Mouse (Mus musculus) adrenal gland, postnatal 25 days (tissue): Measurements from ENCODE around the gene Atp1b1. TPM values are rescaled to one million over a fixed set of nuclear protein-coding genes. Genes with fewer than 3 reads are reported as not detected.

Source experiments
- DNase-seq: peaks from one replicate; pipeline ENCODE4 v3.0.0; 2021; ENCODE audit warnings: mixed read lengths
- total RNA-seq: library from RNA; stranded (reverse); gene quantifications from 2 replicates; pipeline ENCODE4 v1.2.3, GENCODE M21; 2021

Gene Atp1b1
- total RNA-seq, 1 experiment from 2014 or later, result 64.2 TPM

DNA sequence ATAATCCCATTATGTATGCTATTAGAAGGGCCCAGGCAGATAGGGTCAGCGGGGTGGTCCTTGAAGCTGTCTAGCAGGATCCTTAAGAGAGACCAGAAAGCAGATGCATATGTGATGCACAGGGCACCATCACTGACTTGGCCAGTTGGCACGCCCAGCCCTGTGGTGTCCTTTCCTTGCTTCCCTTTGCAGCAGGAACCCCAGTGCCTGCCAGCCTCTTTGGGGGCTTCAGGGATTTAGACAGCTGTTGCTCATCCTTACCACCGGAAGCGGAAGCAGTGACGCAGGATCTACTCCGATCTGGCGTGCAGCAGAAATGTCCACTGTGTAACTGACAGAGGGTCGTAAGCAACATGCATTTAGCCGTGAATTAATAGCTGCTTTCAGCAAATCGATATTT is 9.3 kb upstream of the Atp1b1 start:
- DNase-seq, result no peak

DNA sequence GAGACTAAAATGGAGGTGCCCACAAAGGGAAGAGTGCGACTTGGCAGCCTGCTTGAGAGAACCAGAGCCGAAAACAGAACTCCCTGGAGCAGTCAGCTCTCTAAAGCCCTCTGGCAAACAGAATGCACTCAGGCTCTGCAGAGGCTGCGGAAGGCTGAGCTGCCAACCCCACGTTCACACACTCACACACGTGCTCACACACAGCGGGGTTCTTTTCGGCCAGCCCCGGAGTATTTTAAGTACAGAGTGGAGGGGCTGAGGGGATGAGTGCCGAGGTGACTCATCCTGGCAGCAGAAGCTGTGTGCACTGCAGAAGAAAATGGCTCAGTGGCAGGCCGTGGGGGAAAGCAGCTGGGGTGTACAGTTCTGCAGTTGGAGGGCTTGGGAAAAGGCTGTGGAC is 3.6 kb upstream of the Atp1b1 start:
- DNase-seq, result peak; percentile 56

DNA sequence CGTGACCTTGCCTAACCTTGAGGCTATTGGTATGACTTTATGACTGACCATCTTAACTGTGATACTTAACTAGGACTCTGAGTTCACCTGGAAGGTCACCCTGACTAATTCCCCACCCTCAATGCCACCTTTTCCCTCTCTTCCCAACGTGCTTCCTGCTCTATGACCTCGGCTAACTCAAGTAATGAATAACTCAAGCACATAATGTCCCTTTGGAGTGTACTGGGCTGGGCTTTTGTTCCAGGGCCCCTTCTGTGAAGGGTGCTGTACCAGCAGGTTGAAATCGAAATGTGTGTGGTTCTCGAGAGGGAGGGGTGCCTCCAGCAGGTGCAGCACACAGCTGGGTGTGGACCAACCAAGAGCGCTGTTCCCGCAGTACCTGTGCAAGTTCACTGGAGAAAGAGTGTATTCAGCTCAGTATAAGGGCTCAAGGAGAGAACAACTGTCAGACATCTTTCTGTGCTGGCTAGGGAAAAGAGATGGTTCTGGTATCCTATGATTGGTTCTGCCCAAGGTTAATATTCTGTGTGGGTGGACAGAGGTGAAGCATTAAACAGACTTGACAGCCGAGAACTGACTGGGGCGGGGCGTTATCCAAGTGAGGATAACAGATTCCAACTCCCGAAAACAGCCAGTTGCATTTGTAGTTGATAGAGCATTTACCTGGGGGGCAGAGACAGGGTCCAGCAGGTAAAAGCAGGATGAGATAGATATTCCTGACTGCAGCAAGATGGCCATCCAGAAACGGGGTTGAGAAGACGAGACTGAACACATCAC is 3.0 kb upstream of the Atp1b1 start:
- no peak for DNase-seq

DNA sequence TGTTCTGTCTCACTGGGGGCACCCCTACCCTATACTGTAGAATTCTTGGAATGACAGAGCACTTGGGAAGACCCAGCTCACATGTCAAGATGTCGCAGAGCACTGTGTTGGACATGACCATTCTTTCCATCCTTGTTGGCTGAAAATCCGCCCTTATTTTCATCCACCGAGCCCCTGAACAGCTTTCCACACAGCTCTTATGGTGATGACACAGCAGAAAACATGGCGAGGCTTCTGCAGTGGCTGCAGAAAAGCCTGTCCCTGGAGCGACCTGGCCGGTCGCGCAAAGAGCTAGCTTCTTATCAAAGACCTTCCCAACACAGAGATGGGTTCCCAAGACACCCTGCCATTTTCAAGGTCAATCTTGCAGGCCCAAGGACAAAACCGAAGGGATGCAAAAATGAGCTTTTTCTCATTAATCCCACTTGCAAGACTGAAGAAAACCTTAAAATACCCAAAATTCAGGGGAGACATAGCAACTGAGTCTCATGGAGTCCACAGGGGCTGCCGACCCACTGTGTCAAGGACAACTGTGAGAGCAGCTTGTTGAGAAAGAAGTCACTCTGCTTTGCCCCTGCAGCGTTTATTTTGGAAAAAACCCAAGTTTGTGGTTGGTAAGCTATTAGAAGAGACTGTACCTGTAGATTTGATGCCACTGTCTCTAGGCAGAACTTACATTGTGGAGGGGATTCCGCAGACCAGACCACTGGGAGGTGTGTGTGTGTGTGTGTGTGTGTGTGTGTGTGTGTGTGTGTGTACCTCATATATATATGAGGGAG is 1.2 kb upstream of the Atp1b1 start:
- DNase-seq, result no peak

DNA sequence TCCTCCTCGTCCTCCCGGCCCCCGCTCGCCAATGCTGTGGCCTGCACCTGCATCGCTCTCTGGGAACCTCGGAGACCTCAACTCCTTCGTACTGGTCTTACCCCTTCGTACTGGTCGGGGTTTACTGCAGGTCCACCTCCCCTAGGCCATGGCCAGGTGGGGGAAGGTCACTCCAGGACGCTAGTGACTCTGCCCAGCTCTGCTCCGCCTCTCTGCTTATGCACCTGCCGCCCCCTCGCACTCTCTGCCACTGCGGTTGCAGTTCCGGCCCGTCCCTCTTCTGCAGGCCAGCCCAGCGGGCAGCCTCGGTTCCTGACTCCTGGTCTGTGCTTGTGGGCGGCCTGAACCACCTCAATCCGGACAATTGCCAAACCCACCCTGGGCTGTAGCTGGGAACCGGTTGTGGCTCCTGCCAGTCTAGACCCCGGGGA is 481 bp upstream of the Atp1b1 start:
- peak; percentile 47 for DNase-seq

DNA sequence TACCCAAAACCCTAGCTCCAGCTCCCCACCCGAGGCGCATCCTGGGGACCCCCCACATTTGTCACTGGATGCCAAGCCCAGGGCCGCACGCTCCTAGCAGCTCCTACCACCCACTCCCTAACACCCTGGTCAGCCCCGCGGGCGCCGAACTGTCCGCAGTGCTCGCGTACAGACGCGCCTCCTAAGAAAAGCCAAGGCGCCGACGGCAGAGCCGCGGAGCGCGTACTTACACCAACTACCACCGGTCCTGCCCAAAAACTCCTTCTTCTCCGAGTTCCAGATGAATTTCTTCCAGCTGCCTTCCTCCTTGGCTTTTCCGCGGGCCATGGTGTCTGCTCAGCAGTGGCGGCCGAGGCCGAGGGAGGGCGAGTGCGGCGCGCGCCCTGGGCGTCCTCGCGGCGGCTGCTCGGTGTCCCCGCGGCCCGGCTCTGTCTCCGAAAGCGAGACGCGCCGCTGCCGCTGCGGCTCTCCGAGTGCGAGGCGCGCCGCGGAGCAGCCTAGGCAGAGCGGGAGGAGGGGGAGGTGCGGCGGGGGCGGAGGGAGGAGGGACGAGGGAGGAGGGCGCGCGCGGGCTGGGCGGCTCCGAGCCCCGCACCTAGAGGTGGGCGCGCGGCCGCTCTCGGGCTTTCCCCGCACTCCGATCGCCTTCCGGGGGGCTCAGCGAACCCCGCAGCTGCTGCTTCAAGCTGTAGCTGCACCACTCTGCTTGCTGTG is 467 bp downstream of the Atp1b1 start:
- DNase-seq, result peak; percentile 78

DNA sequence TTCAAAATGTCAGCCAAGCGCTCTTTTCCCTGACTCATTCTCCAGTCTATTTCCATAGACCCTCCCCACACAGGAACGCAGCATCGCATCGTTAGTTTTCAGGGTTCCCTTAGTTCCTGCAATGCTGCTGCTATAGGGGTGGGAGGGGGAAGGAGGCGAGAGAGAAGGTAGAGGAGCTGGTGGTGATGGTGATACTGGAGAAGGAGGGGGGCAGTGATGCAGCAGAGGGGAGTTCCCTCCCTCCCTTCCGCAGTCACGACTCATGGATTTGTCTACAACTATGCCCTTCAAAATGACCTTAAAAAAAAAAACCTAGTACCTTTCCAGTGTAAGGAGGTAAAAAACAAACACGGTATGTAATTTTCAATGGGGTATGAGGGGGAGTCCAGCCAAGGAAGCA is 1.4 kb downstream of the Atp1b1 start:
- DNase-seq, result no peak

DNA sequence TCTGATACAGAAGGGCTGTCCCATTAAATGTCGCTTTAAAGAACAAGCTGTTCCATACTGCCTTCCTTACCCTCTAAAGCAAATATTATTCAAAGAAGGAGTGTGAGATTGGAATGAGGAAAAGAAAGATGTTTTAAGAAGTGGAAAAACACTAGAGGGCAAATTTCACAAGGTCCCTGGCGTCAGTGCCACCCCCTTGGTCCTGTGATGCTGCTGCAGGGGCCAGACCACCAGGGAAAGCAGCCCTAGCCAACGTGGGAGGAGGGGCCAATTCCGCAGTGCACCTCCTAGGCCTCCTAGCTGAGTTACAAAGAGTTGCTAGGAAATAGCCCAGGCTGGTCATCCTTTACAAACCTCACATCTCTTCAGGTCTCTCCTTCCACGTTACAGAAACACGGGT is 2.1 kb downstream of the Atp1b1 start:
- DNase-seq, result no peak

DNA sequence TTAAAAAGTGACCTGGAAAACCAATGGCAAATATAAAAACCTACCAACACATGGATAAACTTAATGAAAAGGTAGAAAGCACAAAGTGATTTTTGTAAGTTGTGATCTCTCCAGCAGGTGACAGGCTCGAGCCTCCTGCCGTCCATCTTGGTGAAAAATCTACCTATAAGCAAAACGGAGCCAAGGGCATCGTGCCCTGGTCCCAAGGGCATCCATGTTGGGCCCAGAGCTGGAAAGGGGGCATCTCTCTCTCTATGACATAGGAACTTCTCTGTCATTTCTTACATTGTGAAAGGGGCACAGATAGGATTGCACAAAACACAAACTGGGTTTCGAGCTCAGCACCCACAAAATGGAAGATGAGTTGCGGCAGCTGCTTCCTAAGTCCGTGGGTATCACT is 2.5 kb downstream of the Atp1b1 start:
- DNase-seq, result no peak

DNA sequence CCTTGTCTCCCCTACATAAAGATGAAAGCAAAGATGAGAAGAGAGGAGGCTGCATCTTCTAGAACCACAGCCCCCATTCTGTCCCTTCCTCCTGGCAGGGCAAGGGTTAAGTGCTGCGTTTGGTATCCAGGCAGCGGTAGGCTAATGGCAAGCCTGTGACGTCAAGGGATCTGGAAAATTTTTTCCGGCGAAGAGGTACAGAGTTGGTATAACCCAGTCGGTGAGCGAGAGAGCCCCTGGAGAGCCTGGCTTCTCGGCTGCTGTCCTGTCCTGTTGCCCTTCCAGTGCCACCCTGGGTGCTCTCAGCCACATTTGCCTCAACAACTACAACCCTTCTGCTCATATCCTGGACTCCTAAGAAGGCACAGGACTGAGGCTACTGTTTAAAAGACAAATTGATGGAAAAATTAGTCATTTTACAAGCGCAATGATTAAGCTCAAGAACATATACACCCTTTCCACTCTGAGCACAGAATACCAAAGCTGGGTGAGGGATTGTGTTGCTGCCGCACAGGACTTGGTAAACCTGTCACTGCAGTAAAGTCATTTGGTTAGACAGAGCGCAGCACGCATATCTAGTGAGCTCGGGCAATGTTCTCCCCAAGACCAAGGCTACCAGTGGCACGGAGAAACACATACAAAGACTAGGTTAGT is 3.3 kb downstream of the Atp1b1 start:
- DNase-seq, result peak; percentile 58

DNA sequence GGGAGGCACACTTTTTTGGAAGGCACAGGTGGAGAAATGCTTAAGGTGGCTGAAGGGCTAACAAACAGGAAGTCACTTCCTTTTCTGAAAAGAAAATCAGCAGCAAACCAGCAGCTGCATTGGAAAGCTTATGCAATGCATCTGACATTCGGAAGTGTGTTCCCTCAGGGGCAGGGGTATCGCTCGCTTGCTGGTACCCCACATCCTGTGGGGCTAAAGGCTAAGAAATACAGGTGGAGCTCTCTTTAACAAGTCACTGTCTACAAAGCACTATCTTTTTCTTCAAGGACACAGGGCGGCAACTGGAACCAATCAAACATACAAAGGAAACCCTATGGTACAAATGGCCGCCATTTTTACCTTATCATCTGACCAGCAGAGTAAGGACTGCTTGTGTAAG is 4.4 kb downstream of the Atp1b1 start:
- no peak for DNase-seq

DNA sequence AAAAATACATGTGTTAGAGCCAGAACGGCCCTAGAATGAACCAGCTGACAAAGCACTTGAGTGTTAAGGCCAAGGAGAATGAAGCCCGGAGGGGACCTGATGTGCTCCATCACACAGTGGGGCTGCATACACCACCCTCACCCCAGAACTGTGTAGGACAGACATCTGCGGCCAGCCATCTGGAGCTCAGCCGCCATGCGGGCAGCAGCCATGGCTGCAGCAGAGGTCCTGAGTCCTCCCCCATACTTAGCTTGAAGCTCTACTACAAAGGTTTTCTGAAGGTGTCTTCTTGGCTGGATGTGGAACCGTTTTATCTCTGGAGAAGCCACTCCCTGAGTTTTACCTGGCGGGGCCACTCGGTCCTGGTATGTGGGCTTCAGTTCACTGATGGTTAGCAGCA is 5.0 kb downstream of the Atp1b1 start:
- no peak for DNase-seq

DNA sequence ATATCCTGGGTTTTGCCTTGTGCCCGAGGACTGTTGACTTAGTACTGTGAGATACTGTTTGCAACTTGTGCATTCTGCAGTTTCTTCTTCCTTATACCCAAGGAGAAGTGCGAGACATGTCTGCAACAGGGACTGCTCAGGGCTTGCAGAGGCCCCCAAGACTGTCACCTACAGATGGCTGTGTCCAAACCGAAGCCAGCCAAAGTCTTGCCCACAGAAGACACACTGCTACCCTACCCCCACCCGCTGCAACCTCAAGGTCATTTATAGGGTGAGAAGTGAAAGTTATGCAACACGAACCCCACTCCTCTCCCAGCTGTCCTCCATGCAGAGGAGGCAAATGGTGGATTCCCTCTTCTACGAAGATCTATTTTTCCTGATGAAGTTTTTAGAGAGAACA is 5.6 kb downstream of the Atp1b1 start:
- no peak for DNase-seq

DNA sequence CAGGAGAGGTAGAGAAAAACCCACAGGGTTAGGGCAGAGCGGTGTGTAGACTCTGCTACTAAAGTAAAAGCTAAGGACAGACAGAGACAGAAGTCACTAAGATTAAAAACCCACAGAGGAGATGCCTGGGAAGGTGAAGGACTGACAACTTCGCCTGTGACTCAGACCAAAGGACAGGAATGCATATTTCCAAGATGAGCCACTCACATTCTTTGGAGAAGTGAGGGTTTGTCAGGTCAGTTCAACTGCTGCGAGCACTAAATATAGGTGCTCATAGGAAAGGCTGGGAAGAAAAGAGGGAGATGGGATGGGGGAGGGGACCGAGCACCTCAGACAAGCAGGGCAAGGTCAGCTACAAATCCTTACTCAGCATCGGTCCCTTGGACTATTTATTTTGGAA is 6.8 kb downstream of the Atp1b1 start:
- DNase-seq, result no peak

DNA sequence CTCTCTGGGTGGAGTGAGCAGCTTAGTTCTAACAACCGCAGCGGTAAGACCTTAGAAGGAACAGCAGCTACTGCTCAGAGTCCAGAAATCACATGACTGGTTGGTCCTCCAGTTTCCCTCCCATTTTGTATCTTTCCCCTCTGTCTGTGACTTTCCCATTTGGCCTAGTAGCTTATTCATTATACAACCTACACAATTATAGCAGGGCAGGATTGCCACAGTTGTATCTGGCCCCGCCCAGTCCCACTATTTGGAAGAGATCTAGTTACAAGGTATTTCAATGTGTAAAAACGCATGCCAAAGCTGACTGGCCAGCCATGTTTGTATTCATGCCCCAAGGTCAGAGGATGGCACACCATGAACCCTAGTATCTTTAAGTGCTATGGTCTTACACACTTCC is 7.5 kb downstream of the Atp1b1 start:
- DNase-seq, result no peak

DNA sequence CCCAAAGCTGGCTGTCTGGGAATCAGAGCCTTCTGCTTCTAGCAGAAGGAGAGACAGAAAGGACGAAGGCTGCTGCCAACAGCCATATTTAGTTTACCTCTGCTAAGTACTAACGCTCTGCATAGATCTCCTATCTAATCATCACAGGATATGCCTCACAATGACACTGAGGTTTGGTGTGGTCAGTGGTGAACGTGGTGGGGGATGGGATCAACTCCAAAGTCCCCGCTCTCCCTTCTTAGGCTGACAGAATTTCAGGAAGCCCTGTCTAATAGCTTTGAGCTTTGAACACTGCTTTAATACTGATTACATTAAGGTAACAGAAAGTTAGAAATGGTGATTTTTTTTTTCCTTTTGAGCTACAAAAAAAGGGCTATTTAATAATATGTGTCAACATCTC is 7.9 kb downstream of the Atp1b1 start:
- DNase-seq, result no peak

DNA sequence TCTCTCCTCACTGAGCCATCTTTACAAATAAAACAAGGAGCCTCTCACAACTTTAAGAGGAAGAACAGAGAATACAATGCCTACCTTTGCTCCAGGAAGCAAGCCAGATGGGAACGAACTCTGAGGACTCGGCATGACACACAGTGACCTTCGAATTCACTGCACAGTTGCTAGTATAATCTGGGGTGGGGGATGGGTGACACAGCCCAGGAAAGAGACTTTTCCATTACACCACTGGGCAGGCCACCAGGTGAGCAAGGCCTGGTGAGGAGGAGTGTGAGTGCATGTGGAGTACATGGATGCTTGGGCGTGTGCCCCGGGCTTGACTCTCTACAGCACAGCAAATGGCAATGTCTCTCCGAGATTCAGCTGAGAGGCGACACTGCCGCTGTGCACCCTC is 8.5 kb downstream of the Atp1b1 start:
- DNase-seq, result no peak

DNA sequence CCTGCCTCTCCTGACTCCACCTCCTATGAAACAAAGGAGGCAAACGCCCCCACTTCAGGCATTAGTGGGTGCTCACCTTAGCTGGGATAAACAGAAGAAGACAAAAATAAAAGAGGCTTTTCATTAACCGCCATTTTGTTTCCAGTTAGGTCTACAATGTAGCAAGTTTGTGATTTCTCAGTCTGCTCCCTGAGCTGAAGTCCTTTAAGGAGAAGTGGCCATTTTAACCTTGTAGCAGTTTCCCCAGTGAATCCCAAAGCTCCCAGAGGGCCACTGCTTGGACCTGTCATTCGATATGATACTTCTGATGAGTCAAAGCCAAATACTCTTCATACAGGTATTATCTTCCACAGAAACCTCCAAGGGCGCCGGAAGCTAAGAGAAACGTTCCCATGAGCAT is 10.6 kb downstream of the Atp1b1 start:
- DNase-seq, result no peak

DNA sequence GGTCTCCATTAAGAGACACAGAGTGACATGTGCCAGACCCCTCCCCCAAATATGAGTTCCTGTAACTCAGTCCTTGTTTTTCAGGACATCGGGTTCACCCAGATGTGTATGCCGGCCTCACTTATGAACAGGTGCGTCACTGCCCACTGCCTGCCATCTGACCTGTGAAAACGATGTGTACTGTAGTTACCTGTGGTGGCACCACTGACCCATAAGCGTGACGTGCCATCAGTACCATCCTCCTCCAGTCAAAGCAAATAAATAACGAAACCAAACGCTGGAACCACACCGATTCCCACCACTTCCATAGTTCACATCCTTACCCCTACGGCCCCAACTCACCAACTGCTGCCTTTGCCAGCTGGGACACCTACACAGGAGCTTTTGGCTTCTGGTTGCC is 11.6 kb downstream of the Atp1b1 start:
- no peak for DNase-seq

DNA sequence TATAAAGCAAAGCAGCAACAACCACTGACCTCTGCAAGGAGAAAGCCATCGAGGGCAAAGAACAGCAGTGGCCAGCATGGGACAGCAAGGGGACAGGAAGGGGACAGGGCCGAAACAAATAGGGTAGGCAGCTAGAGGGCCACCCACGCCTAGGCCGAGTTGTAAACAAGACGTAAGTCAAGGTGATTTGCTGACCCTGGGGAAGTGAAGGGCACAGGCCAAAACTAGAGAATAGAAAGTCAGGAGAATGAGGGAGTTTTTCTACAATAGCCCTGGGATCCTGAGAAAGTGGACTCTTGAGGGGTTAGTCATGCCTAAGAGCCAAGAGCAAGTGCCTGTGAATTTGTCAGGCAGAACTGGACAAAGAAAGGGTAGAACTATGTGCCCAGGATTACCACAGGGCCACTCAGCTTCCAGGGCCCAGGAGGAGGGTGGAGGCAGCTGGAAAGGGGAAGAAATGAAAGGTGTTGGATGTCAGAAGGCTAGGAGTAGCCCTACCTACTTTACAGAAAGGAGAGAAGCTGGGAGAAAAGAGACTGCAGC is 12.5 kb downstream of the Atp1b1 start:
- no peak for DNase-seq

DNA sequence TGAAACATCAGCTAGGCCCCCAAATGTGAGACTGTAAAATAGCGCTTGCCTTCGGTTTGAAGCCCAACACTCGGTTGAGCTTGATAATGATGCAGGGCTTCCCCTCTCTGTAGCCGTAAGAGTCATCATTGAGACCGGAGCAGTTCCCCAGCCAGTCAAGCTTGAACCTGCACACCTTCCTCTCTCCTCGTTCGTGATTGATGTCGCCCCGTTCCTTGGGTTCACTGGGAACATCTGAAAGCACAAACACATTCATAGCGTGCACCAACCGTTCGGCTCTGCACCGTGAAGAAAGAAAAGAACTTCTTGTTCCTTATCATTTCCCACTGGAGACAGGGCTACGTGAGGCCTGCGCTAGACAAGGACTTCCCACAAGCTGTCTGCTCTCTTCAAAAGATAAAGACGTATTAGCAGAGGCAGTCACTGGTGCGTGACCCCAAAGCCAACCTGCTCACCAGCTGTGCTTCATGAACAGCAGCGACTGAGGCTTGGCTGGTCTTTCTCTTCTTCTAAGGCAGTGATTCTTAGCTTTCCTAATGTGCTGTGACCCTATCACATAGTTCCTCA is 16.7 kb downstream of the Atp1b1 start:
- DNase-seq, result no peak
